Mouse (Mus musculus): ENCODE measurements around the gene Trmt44.

GRCm38 (mm10) chr5:35610381-35610780 is 35.5 kb upstream of the Trmt44 start:
- TF ChIP-seq FLI1 (IDR thresholded peaks at IDR 0.05; ENCODE audit: low read length), result no peak
- TF ChIP-seq GATA1 (IDR thresholded peaks at IDR 0.05; ENCODE audit: borderline replicate concordance, low read length), result no peak

Data from megakaryocyte, embryonic 14.5 days (primary cell).